Mouse (Mus musculus) skeletal muscle tissue, adult 2 months (tissue): ENCODE measurements around the gene March6.

ENCODE experiments used
- DNase-seq: peaks from one replicate; pipeline ENCODE4 v3.0.0-alpha.2; 2012; ENCODE audit warnings: low read depth, low spot score

The March6 gene

GRCm38 (mm10) chr15:31511795-31512194 is 19.1 kb downstream of the March6 start:
- no peak for DNase-seq

- no peak for DNase-seq
These were observed 19.5 kb downstream of the March6 start for GRCm38 (mm10) chr15:31511406-31511771.

GRCm38 (mm10) chr15:31510477-31511405 is 20.1 kb downstream of the March6 start:
- no peak for DNase-seq

GRCm38 (mm10) chr15:31505082-31505481 is 25.8 kb downstream of the March6 start:
- no peak for DNase-seq

- DNase-seq, result no peak
These were observed 27.4 kb downstream of the March6 start for GRCm38 (mm10) chr15:31503447-31503846.

- DNase-seq, result peak; percentile 66
These were observed 27.9 kb downstream of the March6 start for GRCm38 (mm10) chr15:31502996-31503395.

- no peak for DNase-seq
These were observed 28.5 kb downstream of the March6 start for GRCm38 (mm10) chr15:31502313-31502712.

- DNase-seq, result no peak
These were observed 36.0 kb downstream of the March6 start for GRCm38 (mm10) chr15:31494803-31495202.

- no peak for DNase-seq
These were observed 36.5 kb downstream of the March6 start for GRCm38 (mm10) chr15:31494310-31494709.

- no peak for DNase-seq
These were observed 43.4 kb downstream of the March6 start for GRCm38 (mm10) chr15:31487407-31487806.

- no peak for DNase-seq
These were observed 54.2 kb downstream of the March6 start for GRCm38 (mm10) chr15:31476678-31477077.

GRCm38 (mm10) chr15:31472645-31473574 is 57.9 kb downstream of the March6 start:
- DNase-seq, result no peak

- peak; percentile 48 for DNase-seq
These were observed 59.3 kb downstream of the March6 start for GRCm38 (mm10) chr15:31471529-31471928.

- DNase-seq, result no peak
These were observed 61.4 kb downstream of the March6 start for GRCm38 (mm10) chr15:31469497-31469896.

- no peak for DNase-seq
These were observed 62.0 kb downstream of the March6 start for GRCm38 (mm10) chr15:31468806-31469205.

GRCm38 (mm10) chr15:31466749-31467148 is 64.1 kb downstream of the March6 start:
- no peak for DNase-seq

- no peak for DNase-seq
These were observed 64.6 kb downstream of the March6 start for GRCm38 (mm10) chr15:31466295-31466694.

- no peak for DNase-seq
These were observed 65.0 kb downstream of the March6 start for GRCm38 (mm10) chr15:31465806-31466205.

GRCm38 (mm10) chr15:31460571-31460970 is 70.3 kb downstream of the March6 start:
- no peak for DNase-seq

- no peak for DNase-seq
These were observed 72.8 kb downstream of the March6 start for GRCm38 (mm10) chr15:31458081-31458480.

- no peak for DNase-seq
These were observed 74.5 kb downstream of the March6 start for GRCm38 (mm10) chr15:31456381-31456780.

- DNase-seq, result no peak
These were observed 76.0 kb downstream of the March6 start for GRCm38 (mm10) chr15:31454861-31455295.
